Mouse (Mus musculus): ENCODE measurements around the gene Znrd1.

Gene Znrd1

DNA sequence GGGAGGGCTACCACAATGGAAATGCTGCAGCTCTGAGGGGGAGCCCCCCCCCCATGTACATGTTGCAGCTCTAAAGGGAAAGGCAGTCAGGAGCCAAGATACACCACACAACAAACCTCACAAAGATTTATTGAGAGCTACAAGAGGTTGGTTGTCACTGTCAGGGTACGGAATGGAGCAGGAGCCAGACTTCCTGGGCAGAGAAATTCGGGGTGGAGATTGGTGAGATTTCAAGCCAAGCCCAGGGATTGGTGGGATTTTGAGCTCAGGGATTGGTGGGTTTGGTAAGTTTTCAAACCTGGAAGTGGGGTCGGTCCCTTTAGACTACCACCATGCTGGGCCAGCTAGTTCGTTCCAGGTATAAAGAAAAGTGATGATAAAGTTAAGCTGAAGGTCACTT lies 34.9 kb downstream of the Znrd1 start:
- no peak for DNase-seq (ENCODE audit: low spot score)

DNA sequence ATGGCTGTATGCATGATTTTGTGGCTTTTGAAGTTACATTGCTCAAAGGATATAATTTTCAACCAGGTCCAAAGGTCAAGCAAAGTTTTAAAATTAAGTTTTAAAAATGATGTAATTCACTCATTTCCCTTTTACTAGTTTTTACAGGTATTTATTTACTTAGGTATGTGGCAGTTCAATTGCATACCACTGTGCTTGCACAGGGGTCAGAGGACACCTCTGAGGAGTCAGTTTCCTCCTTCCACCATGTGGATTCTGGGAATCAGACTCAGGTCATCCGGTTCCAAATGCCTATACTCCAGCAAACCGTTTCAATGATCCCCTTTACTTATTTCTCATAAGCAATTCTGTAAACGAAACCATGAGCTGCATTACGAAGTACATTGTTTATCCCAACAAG lies 35.6 kb downstream of the Znrd1 start:
- DNase-seq (ENCODE audit: low spot score): no peak

DNA sequence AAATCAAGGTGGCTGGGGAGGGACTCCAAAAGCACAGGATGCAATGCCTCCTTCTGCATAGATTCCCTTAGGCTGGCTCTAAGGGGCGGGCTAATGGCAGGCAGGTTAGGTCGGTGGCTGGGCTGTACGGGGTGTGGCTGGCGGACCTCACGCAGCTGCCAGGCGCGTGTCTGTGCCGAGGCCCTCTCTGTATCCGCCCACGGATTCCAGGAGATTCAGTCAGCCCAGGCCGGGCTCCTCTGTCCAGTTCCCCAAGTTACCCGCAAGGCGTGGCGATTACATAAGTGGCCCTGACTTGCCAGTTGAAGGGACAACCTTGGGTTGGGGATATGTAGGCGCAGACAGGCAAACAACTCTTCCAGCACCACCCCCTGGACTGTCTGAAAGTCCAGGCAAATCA lies 38.1 kb downstream of the Znrd1 start:
- DNase-seq (ENCODE audit: low spot score): peak; percentile 57

DNA sequence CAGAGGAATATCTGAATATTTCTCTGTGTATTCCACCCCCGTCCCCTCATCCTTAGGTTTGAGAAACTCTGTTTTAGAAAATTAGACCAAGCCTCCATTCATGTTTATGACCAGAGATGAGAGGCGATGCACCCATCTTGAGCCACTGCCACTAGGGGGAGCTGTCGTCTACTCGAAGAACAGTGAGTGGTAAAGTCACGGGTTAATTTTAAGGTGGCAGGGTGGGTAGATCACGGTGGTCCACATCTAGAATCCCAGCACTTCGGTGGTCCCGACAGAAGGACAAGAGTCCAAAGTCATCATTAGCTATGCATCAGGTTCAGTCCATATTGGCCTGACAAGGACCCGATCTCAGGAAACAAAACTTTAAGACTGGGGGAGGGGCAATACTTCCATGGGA lies 43.3 kb downstream of the Znrd1 start:
- peak; percentile 38 for DNase-seq (ENCODE audit: low spot score)

DNA sequence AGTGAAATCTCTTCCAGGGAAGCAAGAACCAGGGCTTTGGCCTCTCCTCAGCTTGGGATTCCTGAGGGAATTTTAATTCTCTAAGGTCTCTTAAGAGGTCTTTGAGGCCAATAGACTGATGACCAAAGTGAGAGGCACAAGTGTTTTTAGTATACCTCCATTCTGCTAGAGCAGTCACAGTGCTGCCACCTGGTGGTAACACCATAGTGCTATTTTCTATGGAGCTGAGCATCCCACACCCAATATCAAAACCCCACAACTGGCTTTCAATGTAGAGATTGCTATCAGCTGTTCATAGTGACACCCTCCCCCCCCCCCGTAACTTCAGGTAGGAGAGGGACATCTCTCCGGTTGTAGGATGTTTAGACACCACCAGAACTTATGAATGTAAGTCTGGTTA lies 44.3 kb downstream of the Znrd1 start:
- peak; percentile 77 for DNase-seq (ENCODE audit: low spot score)

DNA sequence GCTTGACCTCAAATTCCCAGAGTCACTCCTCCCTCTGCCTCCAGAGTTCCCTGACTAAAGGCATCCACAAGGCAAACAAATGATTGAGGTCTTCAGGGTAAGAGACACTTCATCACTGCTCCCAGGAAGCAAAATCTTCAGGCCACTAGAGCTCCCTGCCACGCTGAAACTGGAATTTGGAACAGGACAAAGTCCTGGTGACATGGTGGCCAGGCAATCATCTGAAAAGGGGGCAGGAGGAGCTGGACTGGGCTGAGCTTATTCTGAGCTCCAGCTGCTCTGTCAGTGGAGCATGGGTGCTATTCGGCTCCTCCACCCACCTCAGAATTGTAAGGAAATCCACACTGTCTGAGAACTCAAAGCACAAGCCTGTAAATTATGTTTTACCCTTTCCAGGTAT lies 46.3 kb downstream of the Znrd1 start:
- DNase-seq (ENCODE audit: low spot score): no peak

DNA sequence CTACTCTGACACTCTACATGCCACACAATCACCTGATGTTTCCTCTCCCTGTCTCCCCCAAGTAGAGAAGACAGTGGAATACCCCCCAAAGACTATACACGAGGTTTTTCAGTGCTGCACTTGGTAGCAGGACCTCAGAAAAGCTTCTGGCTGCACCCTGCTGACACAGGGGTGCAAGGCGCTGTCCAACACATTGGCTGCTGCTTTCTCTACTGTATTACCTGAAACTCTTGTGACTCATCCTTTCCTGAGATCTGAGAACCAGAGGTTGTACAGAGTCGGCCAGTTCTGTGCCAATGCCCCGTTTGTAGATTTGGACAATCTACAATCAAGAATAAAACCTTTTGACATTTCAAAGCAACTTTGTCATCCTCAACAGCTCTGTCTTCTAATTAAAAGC lies 48.6 kb downstream of the Znrd1 start:
- no peak for DNase-seq (ENCODE audit: low spot score)

DNA sequence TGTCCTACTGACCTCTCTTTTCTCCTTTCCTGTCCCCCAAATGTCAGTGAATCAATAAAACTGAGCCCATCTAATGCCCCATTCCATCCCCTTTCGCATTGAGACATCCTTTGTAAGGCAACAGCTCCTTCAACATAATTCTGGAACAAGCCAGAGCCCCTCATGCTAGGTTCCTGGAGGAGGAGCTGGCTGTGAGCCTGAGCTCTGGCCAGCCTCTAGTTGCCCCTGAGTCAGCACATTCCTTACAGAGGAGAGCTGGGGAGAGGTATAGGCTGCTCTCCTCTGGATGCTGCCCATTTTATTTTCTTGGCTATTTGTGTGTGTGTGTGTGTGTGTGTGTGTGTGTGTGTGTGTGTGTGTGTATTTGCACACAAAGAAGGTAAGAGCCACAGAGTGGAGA lies 50.1 kb downstream of the Znrd1 start:
- no peak for DNase-seq (ENCODE audit: low spot score)

Data from lung, postnatal 25 days (tissue).